Mouse (Mus musculus): Measurements from ENCODE around the gene Tsr3.
"Not testable (repeated sequence)": the region's sequence is repeated elsewhere in the genome, so short reads cannot be mapped to it uniquely, and the experiment has no call there.

- TF ChIP-seq CTCF (IDR thresholded peaks at IDR 0.05; ENCODE audit: low read depth, low read length); POLR2A (IDR thresholded peaks at IDR 0.05; ENCODE audit: borderline replicate concordance, low read depth, low read length): not testable (repeated sequence)
Observed at GRCm38 (mm10) chr17:25231621-25232020, 8.3 kb upstream of the Tsr3 start.
